ENCODE assay signal across 8 mouse cellular contexts in the genomic region with DNA sequence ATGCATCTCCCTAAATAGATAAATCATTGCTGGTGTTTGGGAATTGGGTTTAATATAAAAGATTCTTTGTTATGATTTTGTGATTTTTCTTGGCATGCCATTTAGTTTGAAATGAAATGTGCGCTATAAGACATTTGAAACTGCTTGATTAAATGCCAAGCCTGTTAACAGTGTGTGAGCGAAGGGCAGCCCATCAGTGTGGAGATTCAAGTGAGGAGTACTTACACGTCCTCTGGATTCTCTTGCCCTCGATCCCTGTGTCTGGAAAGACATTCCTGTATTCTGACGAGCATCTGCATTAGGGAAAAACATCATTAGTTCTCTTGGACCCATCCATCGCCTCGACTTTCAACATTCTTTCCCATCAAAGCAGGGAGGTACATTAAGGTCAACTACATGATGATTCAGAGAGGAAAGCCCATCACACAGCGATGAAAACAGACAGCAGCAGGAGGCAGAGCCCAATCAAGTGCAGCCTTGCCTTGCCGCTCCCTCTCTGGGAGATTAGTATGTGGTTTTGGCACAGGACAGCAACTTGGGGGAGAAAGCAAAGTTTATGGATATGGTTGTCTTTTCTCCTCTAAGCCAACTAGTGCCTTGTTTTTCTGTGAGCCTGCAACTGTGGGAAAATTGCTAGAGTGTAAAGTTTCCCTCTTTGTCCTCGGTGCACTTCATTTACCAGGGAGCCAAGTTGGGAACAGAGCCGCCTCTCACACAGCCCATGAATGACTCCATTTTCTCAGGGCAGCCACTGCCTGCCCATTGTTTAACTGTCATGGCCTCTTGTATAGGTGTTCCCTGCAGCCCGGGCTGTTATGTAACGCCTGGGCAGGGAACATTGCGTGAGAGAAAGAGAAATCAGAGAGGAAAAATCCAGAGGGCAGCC. TPM values are rescaled to one million over a fixed set of nuclear protein-coding genes. Genes with fewer than 3 reads are reported as not detected.
DNase-seq lines count a peak whose midpoint lies in the region; ATAC-seq lines count a peak whose summit lies in the region.

No protein-coding gene starts in this region.

- no peaks in the 10 kb centered on the region for H3K36me3 ChIP-seq in midbrain, embryonic 15.5 days (replicated peaks)

- H3K4me2 ChIP-seq in midbrain, embryonic 15.5 days = no peak overlapping the region

- H3K4me3 ChIP-seq in midbrain, embryonic 15.5 days = no peak overlapping the region

- 37% methylated on average over 14 of the region's 14 CpGs for WGBS in midbrain, embryonic 15.5 days

- H3K4me1 ChIP-seq in midbrain, embryonic 15.5 days = 0 out of 2 replicates have a peak, but pooled peaks cover 6% of the 10 kb centered on the region

- ATAC-seq in midbrain, embryonic 15.5 days (replicated peaks) = peak; percentile 94
- ATAC-seq in CD4-positive, CD25-positive, alpha-beta regulatory T cell, adult 4 months = no peak

- no peak overlapping the region for H3K9ac ChIP-seq in midbrain, embryonic 15.5 days

- peak overlapping the region; percentile 69 for H3K27ac ChIP-seq in midbrain, embryonic 15.5 days

- no peaks in the 10 kb centered on the region for H3K9me3 ChIP-seq in midbrain, embryonic 15.5 days

- no peaks in the 10 kb centered on the region for H3K27me3 ChIP-seq in midbrain, embryonic 15.5 days (replicated peaks)

- DNase-seq in adrenal gland, postnatal 36 days = peak; percentile 36 to 44
- no peak for DNase-seq in adrenal gland, postnatal 10 days
- DNase-seq in right cerebral cortex, postnatal 10 days (ENCODE audit: low spot score in 2 of 2) = peak; percentile 79 to 87
- DNase-seq in right cerebral cortex, postnatal 14 days = no peak
- DNase-seq in left cerebral cortex, adult 11 months (ENCODE audit: low spot score) = peak; percentile 67
- DNase-seq in spleen, adult 18-20 months = no peak

RNA-seq across cellular contexts. Expression of a gene that starts 44.6 kb away (rescaled TPM):
- under 1 TPM in 1 of 2 experiments, not detected in 1; 0.43 TPM for total RNA-seq in adrenal gland, postnatal 36 days (2021)
- under 1 TPM; 0.21 to 0.24 TPM for total RNA-seq in adrenal gland, postnatal 10 days (2021)
- polyA plus RNA-seq in midbrain, embryonic 15.5 days (2015; fragmentation: Nextera tagmentation; extraction: Ambion mirVana) = 0.74 and 0.87 TPM in 2 replicates
- not detected for polyA plus RNA-seq in CD4-positive, CD25-positive, alpha-beta regulatory T cell, adult 4 months (2017; shearing (Covaris generic))

Comparison
In these comparisons a context has a peak if more than half of its experiments do, and no peak if none do; other contexts are left out.
1. DNase-seq: peak in adrenal gland, postnatal 36 days (2 of 2), right cerebral cortex, postnatal 10 days (2 of 2) and left cerebral cortex, adult 11 months (single experiment); none in adrenal gland, postnatal 10 days (single experiment), right cerebral cortex, postnatal 14 days (single experiment) and spleen, adult 18-20 months (0 of 2).